Mouse (Mus musculus) spleen, adult 12 weeks (tissue): ENCODE data around the gene 2410015M20Rik.
"Not testable (repeated sequence)": the region's sequence is repeated elsewhere in the genome, so short reads cannot be mapped to it uniquely, and the experiment has no call there.

Experiments used
- DNase-seq: peaks from one replicate; pipeline ENCODE4 v3.0.0; 2022; ENCODE audit warnings: low spot score

The 2410015M20Rik gene

DNA sequence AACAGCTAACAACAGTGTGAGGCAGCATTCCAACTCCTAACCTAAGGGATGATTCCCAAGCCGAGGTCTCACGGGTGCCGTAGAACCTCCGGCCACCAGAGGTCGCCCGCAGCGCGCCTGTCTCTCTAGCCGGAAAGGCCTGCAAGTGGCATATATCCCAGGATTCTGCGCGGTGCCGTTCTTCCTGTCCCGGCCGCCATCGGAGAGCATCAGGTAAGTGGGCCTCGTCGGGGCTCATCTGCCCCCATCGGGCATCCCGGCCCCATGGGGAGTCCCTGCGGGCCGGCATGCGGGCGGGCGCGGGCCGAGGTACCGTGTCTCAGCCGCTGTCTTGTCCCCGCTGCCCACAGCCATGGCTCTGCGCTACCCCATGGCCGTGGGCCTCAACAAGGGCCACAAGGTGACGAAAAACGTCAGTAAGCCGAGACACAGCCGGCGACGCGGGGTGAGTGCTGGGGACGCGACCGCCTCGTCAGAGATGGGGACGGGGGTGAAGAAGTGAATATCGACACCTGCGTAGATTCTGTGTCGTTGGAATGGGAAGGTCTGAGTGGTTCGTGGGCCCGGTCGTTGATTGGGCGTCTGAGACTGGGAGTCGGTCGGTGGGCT lies 3.8 kb upstream of the 2410015M20Rik start, which contains the start of gene Rpl36:
Gene Rpl36, plus strand, starts transcription at position 181 of the 609 bp plus-strand sequence.
- DNase-seq: peak; percentile 91

- not testable (repeated sequence) for DNase-seq
These were observed 3.0 kb upstream of the 2410015M20Rik start for GRCm38 (mm10) chr17:56612565-56612939.

DNA sequence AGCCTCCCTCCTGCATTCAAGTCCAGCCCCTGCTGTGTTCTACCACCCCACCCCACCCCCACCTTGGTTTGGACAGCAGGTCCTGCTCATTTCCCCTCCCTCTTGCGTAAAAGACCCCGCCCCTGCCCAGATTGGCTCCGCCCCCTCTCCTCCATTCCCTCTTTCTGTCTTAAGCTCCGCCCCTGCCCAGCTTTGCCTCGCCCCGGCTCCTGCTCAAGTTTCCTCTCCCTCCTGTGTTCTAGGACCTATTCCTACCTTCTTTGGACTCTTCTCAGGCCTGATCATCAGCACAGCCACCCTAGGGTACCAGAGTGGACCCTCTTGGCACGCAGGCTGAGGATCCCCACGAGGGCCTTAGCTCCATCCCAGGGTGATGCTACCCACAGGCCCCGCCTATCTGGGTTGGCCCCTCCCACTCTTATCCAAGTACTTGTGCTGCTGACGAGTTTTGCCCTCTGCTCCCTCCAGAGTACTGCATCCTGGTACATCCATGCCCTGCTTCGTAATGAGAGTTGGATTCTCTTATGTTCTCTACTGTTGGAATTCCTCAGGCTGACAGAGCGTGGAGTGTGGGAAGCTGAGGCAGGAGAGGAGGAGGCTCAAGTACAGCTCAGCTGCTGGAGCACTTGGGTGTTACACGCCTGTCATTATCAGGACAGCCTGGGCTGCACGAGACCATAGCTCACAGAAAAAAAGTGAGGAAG lies 2.4 kb upstream of the 2410015M20Rik start:
- DNase-seq: peak; percentile 52

- DNase-seq: no peak
These were observed 1.8 kb upstream of the 2410015M20Rik start for GRCm38 (mm10) chr17:56611323-56611722.

- no peak for DNase-seq
These were observed 872 bp downstream of the 2410015M20Rik start for GRCm38 (mm10) chr17:56608699-56609098.

- no peak for DNase-seq
These were observed 2.0 kb downstream of the 2410015M20Rik start for GRCm38 (mm10) chr17:56607521-56608062.

GRCm38 (mm10) chr17:56605431-56605830 lies 4.1 kb downstream of the 2410015M20Rik start:
- no peak for DNase-seq

DNA sequence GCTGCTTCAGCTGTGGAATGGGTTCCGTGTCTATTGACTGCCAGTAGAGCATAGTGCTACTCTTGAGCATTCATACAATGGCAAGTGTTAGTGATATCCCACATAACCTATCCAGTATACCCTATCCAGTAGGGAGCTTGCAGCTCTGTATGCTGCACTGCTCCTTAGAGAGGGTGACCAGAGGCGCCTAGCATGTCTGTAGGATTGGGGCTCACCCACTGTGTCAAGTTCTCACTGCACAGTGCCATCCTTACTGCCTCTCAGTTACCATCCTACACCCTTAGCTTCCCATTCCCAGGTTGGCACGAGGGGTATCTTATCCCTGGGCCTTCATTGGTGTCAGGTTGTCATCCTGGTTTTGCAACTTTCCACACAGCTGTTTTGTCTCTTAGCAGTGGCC lies 5.1 kb downstream of the 2410015M20Rik start:
- DNase-seq: no peak

DNA sequence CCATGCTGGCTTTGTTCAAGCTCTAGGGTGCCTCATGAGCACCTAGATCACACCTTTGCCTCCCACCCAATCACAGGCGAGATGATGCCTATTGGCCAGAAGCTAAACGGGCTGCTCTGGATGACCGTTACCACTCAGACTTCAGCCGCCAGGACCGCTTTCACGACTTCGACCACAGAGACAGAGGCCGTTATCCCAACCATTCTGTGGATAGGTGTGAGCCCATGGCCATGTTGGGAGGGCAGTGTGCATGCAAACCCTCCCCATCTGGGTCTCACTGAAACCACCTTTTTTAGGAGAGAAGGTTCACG lies 5.5 kb downstream of the 2410015M20Rik start:
- no peak for DNase-seq

GRCm38 (mm10) chr17:56603186-56604069 lies 6.1 kb downstream of the 2410015M20Rik start:
- no peak for DNase-seq

DNA sequence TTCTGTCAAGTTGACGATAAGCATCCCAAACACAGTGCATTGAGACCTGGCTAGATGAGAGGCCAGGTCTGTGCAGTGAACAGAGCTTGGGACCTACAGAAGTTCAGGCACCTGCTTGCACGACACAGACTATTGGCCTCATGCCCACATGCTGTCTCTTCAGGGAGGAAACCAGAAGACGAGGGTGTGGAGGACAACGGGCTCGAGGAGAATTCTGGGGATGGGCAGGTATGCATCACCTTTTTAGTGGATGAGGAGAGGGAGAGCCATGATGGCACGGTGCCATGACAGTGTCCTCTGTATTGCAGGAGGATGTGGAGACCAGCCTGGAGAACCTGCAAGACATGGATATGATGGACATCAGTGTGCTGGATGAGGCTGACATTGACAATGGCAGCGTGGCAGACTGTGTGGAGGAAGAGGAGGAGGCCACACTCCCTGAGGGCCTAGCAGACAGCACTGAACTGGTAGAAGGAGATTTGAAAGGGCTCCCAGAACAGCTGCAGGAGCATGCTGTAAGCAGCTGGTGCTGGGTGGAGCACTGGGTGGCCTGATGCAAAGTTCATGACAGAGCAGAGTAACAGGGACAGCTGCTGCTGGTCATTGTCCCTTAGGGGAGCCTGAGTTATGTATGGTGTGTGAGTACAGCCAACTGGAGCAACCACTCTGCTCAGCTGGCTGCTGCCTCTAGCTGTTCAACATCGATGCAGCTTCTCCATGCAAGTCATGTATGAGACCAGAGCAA lies 15.9 kb downstream of the 2410015M20Rik start:
- no peak for DNase-seq

DNA sequence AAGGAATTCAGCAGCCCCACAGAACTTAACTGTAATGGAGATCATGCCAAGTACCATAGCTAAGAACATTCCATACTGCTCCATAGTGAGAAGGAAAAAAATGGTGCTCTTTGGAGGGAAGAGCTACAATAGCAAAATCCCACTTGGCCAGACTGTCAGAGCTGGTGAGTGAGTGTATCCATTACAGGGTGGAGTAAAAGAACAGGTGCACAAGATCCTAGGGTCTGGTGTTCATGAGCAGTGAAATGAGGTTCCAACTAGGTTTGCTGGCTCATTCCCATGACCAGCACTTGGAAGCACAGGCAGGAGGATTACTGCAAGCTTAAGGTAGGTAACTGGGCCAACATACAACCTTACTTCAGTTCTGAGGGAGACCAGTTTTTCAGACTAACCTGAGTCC lies 17.0 kb downstream of the 2410015M20Rik start:
- no peak for DNase-seq

- DNase-seq: no peak
These were observed 20.6 kb downstream of the 2410015M20Rik start for GRCm38 (mm10) chr17:56588921-56589320.

DNA sequence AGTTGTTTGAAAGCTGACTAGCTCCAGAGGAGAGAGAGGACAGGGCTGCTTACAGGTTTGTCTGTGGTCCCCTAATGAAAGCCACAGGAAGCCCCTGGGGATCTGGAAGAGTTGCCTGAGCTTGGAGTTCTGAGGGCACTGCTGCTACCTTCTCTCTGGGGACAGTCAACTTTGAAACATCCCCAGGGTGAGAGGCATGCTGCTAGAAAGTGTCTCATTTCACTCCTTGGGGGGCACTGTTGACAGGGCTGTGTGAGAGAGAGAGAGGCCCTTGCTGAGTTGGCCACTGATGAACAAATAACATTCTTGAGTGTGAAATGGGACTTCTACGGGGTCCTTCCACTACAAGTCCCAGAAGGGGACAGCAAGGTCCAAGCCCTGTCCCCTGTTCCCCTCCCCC lies 21.8 kb downstream of the 2410015M20Rik start:
- DNase-seq: no peak

- DNase-seq: peak; percentile 30
These were observed 24.3 kb downstream of the 2410015M20Rik start for GRCm38 (mm10) chr17:56585171-56585821.

DNA sequence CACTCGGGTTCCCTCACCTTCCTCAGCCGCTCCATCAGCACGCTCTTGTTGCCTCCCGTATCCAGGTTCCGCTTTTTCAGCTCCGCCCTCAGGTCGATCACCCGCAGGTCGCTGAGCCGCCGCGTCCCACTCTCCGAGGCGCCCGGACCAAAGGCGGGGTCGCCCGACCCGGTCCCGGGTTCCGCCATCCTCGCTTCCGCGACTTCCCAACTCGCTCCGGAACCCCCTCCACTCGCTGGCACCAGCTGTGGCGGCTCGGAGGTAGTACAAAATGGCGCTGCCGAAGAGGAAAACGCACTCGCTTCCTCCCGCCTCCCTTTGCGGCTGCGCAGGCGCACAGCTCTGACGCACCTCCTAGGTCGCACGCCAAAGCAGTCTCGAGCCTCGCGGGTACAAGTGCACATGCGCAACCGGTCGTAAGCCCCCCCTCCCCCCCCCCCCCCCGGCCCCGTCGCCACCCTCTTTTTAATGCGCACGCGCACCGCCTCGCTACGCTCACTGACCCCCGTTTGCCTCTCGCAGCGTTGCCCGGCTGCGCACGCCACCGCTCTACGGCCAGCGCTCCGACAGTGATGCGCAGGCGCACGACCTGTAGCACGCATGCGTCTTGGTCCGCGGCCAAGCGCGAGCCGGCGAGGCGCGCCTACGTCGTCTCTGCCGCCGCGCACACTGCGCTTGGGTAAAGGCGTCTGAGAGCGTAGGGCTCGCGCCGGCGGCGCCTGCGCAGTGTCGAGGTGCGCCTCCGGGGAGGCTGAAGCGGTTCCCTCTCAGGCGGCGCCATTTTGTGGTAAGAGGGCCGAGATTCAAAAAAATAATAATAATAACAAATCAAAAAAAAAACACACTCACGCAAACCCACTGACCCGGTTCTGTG lies 25.1 kb downstream of the 2410015M20Rik start, which contains the start of the genes Safb2 and Safb:
Gene Safb2, minus strand, starts transcription at position 329 of the 874 bp plus-strand sequence.
Gene Safb, plus strand, starts transcription at position 569 of the 874 bp plus-strand sequence.
- peak; percentile 98 for DNase-seq

DNA sequence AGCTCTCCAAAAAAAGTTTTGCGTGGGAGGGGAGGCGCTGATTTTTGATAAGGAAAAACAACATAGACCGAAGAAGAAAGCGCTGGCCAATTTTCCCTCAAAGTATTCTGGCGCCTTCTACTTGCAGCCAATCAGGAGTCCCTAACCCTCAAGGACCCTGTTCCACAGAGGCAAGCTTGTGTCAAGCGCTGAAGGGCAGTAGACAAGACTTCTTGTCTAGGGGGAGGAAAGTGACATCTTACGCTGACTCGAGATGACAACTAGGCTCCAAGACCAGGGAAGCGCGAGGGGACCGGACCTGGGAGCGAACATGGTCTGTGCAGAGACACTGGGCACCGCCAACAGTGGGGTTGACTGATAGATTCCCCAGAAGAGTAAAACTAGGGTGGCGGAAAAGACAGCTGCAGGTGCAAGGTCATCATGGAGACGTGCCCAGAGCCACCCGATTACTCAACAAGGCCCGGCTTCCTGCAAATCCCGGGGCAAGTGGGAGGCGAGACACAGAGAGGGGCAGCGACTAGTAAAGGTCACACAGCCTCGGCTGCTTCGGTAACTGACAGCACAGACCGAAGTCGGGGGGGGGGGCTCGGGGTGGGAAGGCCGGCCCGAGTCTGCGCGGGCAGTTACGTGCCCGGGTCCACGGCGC lies 25.8 kb downstream of the 2410015M20Rik start:
- peak; percentile 27 for DNase-seq

GRCm38 (mm10) chr17:56583071-56583470 lies 26.5 kb downstream of the 2410015M20Rik start:
- DNase-seq: no peak

GRCm38 (mm10) chr17:56572939-56573338 lies 36.6 kb downstream of the 2410015M20Rik start:
- no peak for DNase-seq

DNA sequence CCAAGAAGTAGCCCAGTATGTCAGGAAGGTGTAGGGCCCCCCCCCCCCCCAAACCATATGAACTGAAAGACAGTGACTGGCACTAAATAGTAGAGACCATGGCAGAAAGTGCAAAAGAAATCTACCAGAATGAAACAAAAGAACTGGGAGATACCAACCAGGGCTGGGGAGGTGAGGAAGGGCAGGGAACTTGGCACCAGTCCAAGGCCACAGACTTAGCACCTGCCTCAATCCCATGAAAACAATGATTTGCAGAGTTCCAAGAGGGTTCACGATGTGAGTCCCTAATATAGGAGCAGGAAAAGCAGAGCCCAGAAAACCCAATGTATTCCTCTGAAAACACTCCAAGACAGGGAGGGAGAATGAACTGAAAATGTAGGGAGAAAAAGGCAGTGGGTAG lies 37.4 kb downstream of the 2410015M20Rik start:
- no peak for DNase-seq
